Mouse (Mus musculus): ENCODE data around the gene Gm49322.
"Not testable (repeated sequence)": the region's sequence is repeated elsewhere in the genome, so short reads cannot be mapped to it uniquely, and the experiment has no call there.

The Gm49322 gene

DNA sequence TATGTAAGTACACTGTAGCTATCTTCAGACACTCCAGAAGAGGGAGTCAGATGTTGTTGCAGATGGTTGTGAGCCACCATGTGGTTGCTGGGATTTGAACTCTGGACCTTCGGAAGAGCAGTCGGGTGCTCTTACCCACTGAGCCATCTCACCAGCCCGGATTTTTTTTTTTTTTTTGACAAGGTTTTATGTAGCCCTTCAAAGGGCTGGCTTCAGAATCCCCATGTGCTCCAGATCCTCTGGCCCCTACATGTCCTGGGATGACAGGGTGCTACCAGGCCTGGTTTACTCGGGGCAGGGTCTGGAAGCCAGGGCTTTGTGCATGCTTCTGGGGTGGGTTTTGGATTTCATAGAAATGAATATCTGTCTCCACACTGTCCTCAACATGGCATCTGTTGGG is at the start of gene Gm49322:
Gm49322 (plus strand) TSS at position 301 of the 400 bp plus-strand sequence.
- DNase-seq (ENCODE audit: low read depth, low spot score) = not testable (repeated sequence)

- peak; percentile 54 for DNase-seq (ENCODE audit: low read depth, low spot score)
Observed at GRCm38 (mm10) chr10:80557346-80557965, 48.4 kb upstream of the Gm49322 start.

DNA sequence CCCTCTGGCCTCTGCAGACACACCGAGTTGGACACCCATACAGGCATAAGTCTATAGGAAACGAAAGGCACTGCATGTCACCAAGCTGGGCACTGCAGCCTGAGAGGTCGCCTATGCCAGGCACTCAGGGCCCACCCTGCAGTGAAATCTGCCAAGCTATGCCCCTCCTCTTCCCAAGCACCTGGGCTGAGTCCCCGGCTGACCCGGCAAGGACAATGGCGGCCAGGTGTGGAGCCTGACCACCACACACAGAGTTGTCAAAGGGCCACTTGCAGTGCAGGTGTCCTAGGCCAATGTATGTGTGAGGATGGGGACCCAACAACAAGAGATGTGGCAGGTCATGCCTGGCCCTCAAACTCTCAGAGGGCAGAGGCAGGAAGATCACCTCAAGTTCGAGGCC is 46.4 kb upstream of the Gm49322 start:
- DNase-seq (ENCODE audit: low read depth, low spot score) = no peak

DNA sequence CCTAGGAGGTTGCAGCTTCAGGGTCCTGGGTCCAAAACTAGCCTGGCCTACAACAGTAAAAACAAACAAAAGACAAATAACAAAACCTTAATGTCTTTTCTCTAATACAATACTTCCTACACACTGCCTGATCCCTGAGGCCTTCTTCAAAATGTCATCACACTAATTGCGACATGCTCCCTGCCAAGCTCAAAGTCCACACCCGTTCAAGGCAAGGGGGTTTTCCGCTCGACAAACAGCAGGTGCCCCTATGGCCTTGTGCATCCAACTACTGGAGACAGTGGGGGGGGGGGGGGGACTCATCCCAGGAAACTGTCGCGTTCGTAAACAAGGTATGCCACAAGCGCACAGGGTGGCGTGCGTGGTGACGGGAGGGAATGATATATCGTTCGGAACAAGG is 45.2 kb upstream of the Gm49322 start:
- DNase-seq (ENCODE audit: low read depth, low spot score) = no peak

- DNase-seq (ENCODE audit: low read depth, low spot score) = peak; percentile 85
Observed at GRCm38 (mm10) chr10:80561116-80561944, 44.5 kb upstream of the Gm49322 start, which contains the start of gene Rexo1. Gene Rexo1 (minus strand): TSS chr10:80561560.

DNA sequence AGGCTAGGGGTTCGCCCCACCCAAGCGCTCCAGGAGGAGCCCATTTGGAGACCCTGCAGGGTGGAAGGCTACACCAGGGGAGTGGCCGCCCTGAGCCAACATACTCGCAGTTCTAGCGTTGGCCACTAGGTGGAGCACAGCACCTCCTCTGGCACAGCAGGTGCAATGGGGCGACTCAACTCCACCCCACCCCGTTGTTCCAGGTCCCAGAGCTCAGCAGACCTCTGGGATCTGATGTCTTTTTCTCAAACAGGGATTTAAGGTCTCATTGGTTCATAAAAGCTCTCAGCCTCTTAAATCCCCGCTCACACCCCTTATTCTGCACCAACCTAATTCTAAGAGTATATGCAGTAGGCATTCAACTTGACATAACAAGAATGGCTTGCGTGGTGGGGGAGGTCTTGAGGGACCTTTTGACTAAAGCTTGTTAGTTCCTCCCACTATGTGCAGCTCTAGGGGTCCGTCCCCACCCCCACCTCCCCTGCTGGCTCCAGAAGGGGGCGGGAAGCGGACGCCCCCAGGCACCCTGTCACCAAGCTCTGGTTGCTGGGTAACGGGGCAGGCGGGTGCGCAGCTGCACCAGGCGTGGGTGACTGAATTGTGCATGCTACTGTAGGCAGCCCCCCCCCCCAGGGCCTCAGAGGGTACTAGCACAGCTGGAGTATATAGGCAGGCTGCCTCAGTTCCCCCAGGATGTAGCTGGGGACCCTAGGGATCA is 39.3 kb upstream of the Gm49322 start:
- DNase-seq (ENCODE audit: low read depth, low spot score) = peak; percentile 63

- no peak for DNase-seq (ENCODE audit: low read depth, low spot score)
Observed at GRCm38 (mm10) chr10:80568876-80569275, 36.9 kb upstream of the Gm49322 start.

GRCm38 (mm10) chr10:80569664-80570066 is 36.2 kb upstream of the Gm49322 start:
- DNase-seq (ENCODE audit: low read depth, low spot score) = peak; percentile 69

DNA sequence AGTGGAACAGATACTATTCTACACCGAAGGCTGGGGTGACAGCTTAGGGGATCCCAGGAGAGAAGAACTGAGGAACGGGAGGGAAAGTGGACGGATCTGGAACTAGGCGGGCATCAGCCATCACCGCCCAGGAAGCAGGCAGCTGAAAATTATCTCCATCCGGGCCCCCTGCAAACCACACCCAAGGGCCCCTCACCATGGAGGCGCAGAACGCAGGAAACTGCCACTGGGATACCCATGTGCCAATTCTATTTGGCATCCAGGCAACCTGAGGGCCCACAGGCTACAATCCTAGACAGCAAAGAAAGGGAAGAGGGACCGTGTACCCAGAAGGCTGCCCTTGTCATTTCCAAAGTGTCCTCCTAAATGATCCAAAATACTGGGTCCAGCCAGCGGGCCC is 35.4 kb upstream of the Gm49322 start:
- DNase-seq (ENCODE audit: low read depth, low spot score) = no peak

- no peak for DNase-seq (ENCODE audit: low read depth, low spot score)
Observed at GRCm38 (mm10) chr10:80570871-80571836, 34.7 kb upstream of the Gm49322 start.

DNA sequence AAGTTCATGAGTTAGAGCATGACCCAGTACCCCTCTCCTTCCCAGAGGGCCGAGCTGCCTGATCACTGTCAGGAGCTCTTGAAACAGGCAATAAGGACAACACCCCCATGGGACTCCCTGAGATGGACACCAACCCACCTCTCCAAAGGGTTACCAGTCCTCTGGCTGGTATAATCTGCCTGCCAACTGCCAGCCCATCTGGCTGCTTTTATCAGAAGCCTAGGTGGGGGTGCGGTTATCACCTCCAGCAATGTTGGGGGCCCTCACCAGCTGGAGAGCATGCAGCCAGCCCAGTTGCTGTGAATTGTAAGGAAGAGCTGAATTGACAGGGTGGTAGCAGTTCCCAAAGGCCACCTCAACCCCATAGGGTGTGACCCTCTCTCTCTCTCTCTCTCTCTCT is 33.3 kb upstream of the Gm49322 start:
- DNase-seq (ENCODE audit: low read depth, low spot score) = no peak

DNA sequence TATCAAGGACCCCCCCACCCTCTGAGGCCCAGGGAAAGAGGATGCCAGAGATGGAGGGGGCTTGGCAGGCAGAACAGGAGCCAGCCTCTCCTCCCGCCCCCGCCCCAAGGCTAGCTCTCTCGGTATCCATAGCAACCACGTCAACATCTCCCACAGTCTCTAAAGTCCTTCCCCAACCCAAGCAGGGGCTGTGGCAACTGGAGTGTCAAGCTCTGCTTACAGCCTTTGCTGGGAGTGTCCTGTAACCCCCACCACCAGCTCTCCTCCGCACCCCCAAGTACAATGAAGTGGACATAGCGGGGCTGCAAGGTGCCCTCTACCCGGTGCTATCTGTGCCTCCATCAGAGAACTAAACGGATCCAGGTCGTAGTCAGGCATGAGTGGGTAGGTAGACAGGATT is 31.9 kb upstream of the Gm49322 start:
- no peak for DNase-seq (ENCODE audit: low read depth, low spot score)

- DNase-seq (ENCODE audit: low read depth, low spot score) = no peak
Observed at GRCm38 (mm10) chr10:80574896-80575295, 30.9 kb upstream of the Gm49322 start.

DNA sequence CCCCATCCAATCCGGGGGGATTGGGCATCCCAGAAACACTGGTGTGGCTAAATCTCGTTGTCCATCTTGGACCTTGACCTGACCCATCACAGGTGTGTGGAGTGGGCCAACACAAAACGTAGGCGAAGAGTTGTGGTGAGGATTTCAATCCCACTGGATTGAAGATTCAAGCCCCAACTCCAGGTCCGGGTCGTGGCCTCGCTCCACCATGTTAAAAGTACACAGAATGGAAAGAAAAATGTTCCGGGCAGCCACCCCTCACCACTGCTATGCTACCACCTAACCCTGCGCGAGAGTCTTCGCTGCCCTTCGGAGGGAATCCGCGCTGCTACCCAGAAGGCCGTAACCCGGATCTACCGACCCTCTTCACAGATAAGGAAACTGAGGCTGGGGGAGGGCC is 29.9 kb upstream of the Gm49322 start:
- no peak for DNase-seq (ENCODE audit: low read depth, low spot score)

GRCm38 (mm10) chr10:80576351-80577194 is 29.2 kb upstream of the Gm49322 start:
- DNase-seq (ENCODE audit: low read depth, low spot score) = no peak

- peak; percentile 93 for DNase-seq (ENCODE audit: low read depth, low spot score)
Observed at GRCm38 (mm10) chr10:80577195-80578130, 28.4 kb upstream of the Gm49322 start, which contains the start of gene Klf16. Gene Klf16 (minus strand): TSS chr10:80577321.

DNA sequence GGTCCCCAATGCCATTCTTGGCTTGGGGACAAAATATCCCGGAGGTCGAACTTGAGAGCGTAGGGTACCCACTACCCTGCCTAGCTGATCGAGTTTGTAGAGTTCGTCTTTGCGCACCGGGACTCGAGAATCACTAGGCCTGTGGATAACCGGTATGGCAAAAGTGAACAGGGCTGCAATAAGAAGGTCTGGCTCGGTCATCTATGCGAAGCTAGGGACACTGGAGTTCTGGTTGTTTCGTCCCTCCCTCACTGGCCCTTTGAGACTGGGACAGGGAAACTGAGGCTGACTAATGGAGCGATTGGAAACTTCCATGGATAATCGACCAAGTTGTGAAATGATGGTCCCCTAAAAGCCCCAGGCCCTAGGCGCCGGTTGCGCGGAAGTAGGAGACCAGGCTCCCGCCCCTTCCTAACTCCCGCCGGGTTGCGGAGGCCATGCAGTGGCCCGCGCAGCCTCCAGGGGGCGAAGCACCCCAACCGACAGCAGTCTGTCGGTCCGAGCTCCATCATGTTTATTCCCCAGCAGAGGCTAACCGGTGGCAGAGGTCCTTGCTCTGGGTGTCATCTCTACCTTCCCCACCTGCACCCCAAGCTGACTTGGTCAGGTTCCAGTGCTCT is 27.6 kb upstream of the Gm49322 start:
- peak; percentile 75 for DNase-seq (ENCODE audit: low read depth, low spot score)

DNA sequence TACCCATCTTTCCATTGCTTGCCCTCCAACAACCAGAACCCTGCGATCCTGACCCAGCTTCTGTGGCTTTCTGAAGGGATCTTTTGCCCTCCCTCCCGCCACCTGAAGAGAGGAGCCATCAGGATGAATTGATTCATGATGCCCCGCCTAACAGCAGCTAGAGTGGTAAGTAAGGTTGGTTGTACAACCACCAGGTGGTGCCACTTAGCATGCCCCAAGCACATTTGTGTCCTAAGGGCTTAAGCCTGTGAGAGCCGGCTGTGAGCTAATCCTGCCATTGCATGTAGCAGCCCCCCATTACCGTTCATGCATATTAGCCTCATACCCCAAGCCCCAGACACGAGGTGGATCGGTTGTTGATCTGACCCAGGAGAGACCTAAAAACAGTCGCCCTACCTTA is 26.9 kb upstream of the Gm49322 start:
- peak; percentile 59 for DNase-seq (ENCODE audit: low read depth, low spot score)

DNA sequence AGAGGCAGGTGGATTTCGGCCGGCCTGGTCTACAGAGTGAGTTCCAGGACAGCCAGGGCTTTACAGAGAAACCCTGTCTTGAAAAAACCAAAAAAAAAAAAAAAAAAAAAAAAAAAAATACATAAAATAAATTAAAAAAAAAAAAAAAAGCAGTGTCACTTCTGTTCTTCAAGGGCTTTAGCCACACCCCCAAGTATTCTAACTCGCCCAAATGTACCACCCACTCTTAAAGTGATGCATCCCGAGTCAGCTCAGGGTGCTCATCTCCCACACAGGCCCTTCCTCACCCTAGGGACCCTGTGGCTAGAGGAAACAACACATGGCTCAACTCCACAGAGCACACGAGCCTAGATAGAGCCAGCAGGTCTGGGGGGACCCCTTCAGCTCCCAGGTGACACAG is 22.8 kb upstream of the Gm49322 start:
- no peak for DNase-seq (ENCODE audit: low read depth, low spot score)

Measured in skeletal muscle tissue, adult 2 months (tissue).